Mouse (Mus musculus) erythroblast, embryonic 14.5 days (primary cell): ENCODE measurements around the gene Preb.

Source experiments
- GATA1 ChIP-seq: IDR thresholded peaks from 2 replicates; pipeline ENCODE4 v1.6.1; 2012; ENCODE audit warnings: low read length, inconsistent platforms, mixed read lengths
- TAL1 ChIP-seq: IDR thresholded peaks from 3 replicates; pipeline ENCODE4 v1.6.1; 2012; ENCODE audit warnings: low read length, inconsistent platforms, mixed read lengths

DNA sequence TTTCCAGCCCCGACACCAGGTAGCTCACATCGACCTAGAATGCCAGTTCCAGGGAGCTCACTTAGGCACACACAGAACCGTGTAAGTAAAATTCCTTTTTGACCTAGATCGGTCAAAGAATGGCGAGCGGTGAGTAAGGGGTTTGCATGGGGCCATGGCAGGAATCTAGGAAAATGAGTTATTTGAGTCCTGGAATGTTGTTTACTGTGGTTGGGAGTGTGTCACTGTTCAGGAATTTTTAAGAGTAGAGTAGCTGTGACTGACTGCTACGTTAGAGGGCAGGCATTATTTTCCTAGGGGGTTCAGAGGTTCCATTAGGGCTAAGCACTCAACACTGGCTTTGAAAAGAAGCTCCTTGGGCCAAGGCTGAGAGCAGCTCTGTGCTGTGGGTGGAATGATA, 40.0 kb upstream of the Preb start:
- TF ChIP-seq TAL1: no peak
- no peak for TF ChIP-seq GATA1
